Mouse (Mus musculus): Measurements from ENCODE around the gene Maml3. TPM values are rescaled to one million over a fixed set of nuclear protein-coding genes. Genes with fewer than 3 reads are reported as not detected.

Gene Maml3
- polyA plus RNA-seq, 1 experiment from 2014 or later: 8.0 TPM

GRCm38 (mm10) chr3:52022486-52022885 is 82.4 kb downstream of the Maml3 start:
- Histone ChIP-seq H3K9ac (no peak overlapping the region), H3K4me3 (replicated peaks; ENCODE audit: low read length) (no peak overlapping the region), H3K27me3 (ENCODE audit: control insufficient read depth, insufficient read depth, low read length) (no peaks in the 10 kb centered on the region), H3K4me1 (replicated peaks; ENCODE audit: control insufficient read depth, insufficient read depth, low read length) (no peaks in the 10 kb centered on the region; the same call in 1 of the 2 replicates), H3K9me3 (ENCODE audit: control insufficient read depth, low read length) (no peaks in the 10 kb centered on the region), H3K27ac (no peak overlapping the region), H3K36me3 (replicated peaks; ENCODE audit: control insufficient read depth, insufficient read depth) (no peaks in the 10 kb centered on the region), H3K4me2 (replicated peaks) (no peak overlapping the region)
- DNase-seq (ENCODE audit: low spot score) (no peak), ATAC-seq (ENCODE audit: low FRiP score) (no peak)
- WGBS: 32% methylated on average over 7 of the region's 7 CpGs

DNA sequence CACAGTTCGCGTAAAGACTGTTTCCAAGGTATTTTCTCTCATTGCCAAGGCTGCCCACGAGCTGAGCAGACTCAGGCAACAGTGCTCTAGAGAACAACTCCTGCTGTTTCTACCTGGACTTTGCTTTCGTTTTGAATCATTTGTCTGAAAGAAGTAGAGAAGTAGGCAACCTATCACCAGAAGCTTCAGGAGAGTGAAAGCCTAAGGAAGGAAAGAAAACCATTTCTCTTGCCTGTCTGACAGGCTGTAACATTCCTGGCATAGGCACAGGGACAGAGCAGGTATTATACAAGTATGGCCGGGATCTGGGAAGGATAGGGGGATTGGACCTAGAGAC is 86.8 kb downstream of the Maml3 start:
- Histone ChIP-seq H3K9ac (no peak overlapping the region), H3K4me2 (replicated peaks) (no peak overlapping the region), H3K27me3 (ENCODE audit: control insufficient read depth, insufficient read depth, low read length) (no peaks in the 10 kb centered on the region), H3K36me3 (replicated peaks; ENCODE audit: control insufficient read depth, insufficient read depth) (no peaks in the 10 kb centered on the region), H3K9me3 (ENCODE audit: control insufficient read depth, low read length) (no peaks in the 10 kb centered on the region), H3K27ac (no peak overlapping the region), H3K4me1 (replicated peaks; ENCODE audit: control insufficient read depth, insufficient read depth, low read length) (no peaks in the 10 kb centered on the region), H3K4me3 (replicated peaks; ENCODE audit: low read length) (no peak overlapping the region)
- DNase-seq (ENCODE audit: low spot score): no peak
- no peak for ATAC-seq (ENCODE audit: low FRiP score)
- 74% methylated on average over 5 of the region's 5 CpGs for WGBS

- H3K27me3 ChIP-seq (ENCODE audit: control insufficient read depth, insufficient read depth, low read length): no peaks in the 10 kb centered on the region
- H3K4me3 ChIP-seq (replicated peaks; ENCODE audit: low read length): no peak overlapping the region
- no peak overlapping the region for H3K9ac ChIP-seq
- H3K9me3 ChIP-seq (ENCODE audit: control insufficient read depth, low read length): no peaks in the 10 kb centered on the region
- no peaks in the 10 kb centered on the region for H3K36me3 ChIP-seq (replicated peaks; ENCODE audit: control insufficient read depth, insufficient read depth)
- H3K27ac ChIP-seq: no peak overlapping the region
- no peak for DNase-seq (ENCODE audit: low spot score)
- WGBS: 60% methylated on average over 17 of the region's 17 CpGs
- H3K4me1 ChIP-seq (replicated peaks; ENCODE audit: control insufficient read depth, insufficient read depth, low read length): no peaks in the 10 kb centered on the region
- H3K4me2 ChIP-seq (replicated peaks): peak overlapping the region; percentile 15
- ATAC-seq (ENCODE audit: low FRiP score): no peak
Observed at GRCm38 (mm10) chr3:52017439-52018102, 87.3 kb downstream of the Maml3 start.

- no peaks in the 10 kb centered on the region for H3K9me3 ChIP-seq (ENCODE audit: control insufficient read depth, low read length)
- 0 out of 2 replicates have a peak, but pooled peaks cover under 1% of the 10 kb centered on the region for H3K4me1 ChIP-seq (replicated peaks; ENCODE audit: control insufficient read depth, insufficient read depth, low read length)
- H3K4me2 ChIP-seq (replicated peaks): no peak overlapping the region
- DNase-seq (ENCODE audit: low spot score) (no peak), ATAC-seq (ENCODE audit: low FRiP score) (no peak)
- no peak overlapping the region for H3K27ac ChIP-seq
- H3K9ac ChIP-seq: no peak overlapping the region
- 94% methylated on average over 3 of the region's 3 CpGs for WGBS
- no peaks in the 10 kb centered on the region for H3K36me3 ChIP-seq (replicated peaks; ENCODE audit: control insufficient read depth, insufficient read depth)
- no peak overlapping the region for H3K4me3 ChIP-seq (replicated peaks; ENCODE audit: low read length)
- no peaks in the 10 kb centered on the region for H3K27me3 ChIP-seq (ENCODE audit: control insufficient read depth, insufficient read depth, low read length)
Observed at GRCm38 (mm10) chr3:52016178-52016577, 88.7 kb downstream of the Maml3 start.

DNA sequence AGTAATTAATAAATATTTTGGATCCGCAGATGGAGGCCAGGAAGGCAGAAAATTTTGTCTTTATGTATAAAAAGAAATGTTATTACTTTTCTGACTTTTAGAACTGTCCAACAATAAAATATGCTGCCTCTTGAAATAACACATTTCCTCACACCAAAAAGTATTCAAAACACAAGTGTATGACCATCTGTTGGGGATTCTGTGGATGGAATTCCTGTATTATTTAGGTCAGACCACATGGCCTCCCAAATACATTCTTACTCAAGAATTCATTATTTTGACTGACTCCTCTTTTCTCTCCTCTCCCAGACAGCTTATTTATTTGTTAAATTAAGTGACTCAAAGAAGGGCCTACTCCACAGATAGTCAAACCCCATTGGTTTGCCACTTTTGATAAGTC is 89.3 kb downstream of the Maml3 start:
- H3K9me3 ChIP-seq (ENCODE audit: control insufficient read depth, low read length): no peaks in the 10 kb centered on the region
- no peak overlapping the region for H3K4me2 ChIP-seq (replicated peaks)
- WGBS: 94% methylated on average over 1 of the region's 1 CpGs
- no peak overlapping the region for H3K27ac ChIP-seq
- H3K4me1 ChIP-seq (replicated peaks; ENCODE audit: control insufficient read depth, insufficient read depth, low read length): peaks cover 3% of the 10 kb centered on the region; the same call in 1 of the 2 replicates
- H3K36me3 ChIP-seq (replicated peaks; ENCODE audit: control insufficient read depth, insufficient read depth): no peaks in the 10 kb centered on the region
- ATAC-seq (ENCODE audit: low FRiP score): no peak
- no peak overlapping the region for H3K9ac ChIP-seq
- H3K27me3 ChIP-seq (ENCODE audit: control insufficient read depth, insufficient read depth, low read length): no peaks in the 10 kb centered on the region
- no peak overlapping the region for H3K4me3 ChIP-seq (replicated peaks; ENCODE audit: low read length)
- no peak for DNase-seq (ENCODE audit: low spot score)

DNA sequence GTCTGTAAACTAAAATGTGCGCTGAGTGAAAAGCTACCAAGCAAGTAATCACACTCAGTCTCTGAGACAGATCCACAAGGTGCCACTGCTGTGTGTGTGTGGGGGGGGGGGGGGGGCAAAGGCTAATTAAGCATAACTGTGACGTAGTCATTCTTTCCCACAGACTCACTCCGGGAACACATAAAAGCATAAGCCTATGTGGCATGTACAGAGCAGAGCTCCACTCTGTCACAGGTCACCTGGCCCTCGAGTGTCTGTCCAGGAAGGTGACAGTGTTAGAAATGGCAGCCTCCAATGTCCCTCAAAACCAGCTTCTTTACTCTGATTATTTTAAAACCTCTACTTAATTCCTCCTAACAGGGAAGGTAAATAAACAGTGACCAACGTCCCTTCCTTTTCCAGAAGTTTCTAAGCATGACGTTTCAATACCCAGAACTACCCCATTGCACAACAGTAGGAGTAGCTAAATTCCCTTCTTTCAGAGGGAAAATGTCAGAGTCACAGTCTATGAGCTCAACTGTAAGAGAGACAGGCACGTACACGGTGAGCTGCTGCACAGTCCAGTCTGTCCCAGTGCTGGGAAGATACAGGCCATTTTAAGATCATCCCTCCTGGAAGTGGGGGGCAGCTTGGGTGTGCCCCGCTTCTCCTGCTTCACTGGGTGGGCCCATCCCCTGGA is 93.7 kb downstream of the Maml3 start:
- H3K9me3 ChIP-seq (ENCODE audit: control insufficient read depth, low read length): no peaks in the 10 kb centered on the region
- no peak overlapping the region for H3K9ac ChIP-seq
- H3K36me3 ChIP-seq (replicated peaks; ENCODE audit: control insufficient read depth, insufficient read depth): no peaks in the 10 kb centered on the region
- no peak overlapping the region for H3K4me2 ChIP-seq (replicated peaks)
- no peaks in the 10 kb centered on the region for H3K27me3 ChIP-seq (ENCODE audit: control insufficient read depth, insufficient read depth, low read length)
- H3K4me1 ChIP-seq (replicated peaks; ENCODE audit: control insufficient read depth, insufficient read depth, low read length): peaks cover 26% of the 10 kb centered on the region
- H3K4me3 ChIP-seq (replicated peaks; ENCODE audit: low read length): no peak overlapping the region
- 61% methylated on average over 9 of the region's 9 CpGs for WGBS
- DNase-seq (ENCODE audit: low spot score) (no peak), ATAC-seq (ENCODE audit: low FRiP score) (no peak)
- no peak overlapping the region for H3K27ac ChIP-seq

GRCm38 (mm10) chr3:52009321-52009720 is 95.6 kb downstream of the Maml3 start:
- H3K27me3 ChIP-seq (ENCODE audit: control insufficient read depth, insufficient read depth, low read length): no peaks in the 10 kb centered on the region
- WGBS: 17% methylated on average over 6 of the region's 6 CpGs
- H3K36me3 ChIP-seq (replicated peaks; ENCODE audit: control insufficient read depth, insufficient read depth): no peaks in the 10 kb centered on the region
- H3K9me3 ChIP-seq (ENCODE audit: control insufficient read depth, low read length): no peaks in the 10 kb centered on the region
- H3K9ac ChIP-seq: no peak overlapping the region
- ATAC-seq (ENCODE audit: low FRiP score) (peak; percentile 54), DNase-seq (ENCODE audit: low spot score) (peak; percentile 73)
- H3K4me2 ChIP-seq (replicated peaks): peak overlapping the region; percentile 9
- H3K4me3 ChIP-seq (replicated peaks; ENCODE audit: low read length): no peak overlapping the region
- H3K27ac ChIP-seq: peak overlapping the region; percentile 55; the same call in 1 of the 2 replicates
- H3K4me1 ChIP-seq (replicated peaks; ENCODE audit: control insufficient read depth, insufficient read depth, low read length): peaks cover 27% of the 10 kb centered on the region

GRCm38 (mm10) chr3:52007602-52008252 is 97.1 kb downstream of the Maml3 start:
- H3K9ac ChIP-seq: peak overlapping the region; percentile 63
- peak overlapping the region; percentile 90 for H3K27ac ChIP-seq
- no peaks in the 10 kb centered on the region for H3K27me3 ChIP-seq (ENCODE audit: control insufficient read depth, insufficient read depth, low read length)
- peak; percentile 87 for DNase-seq (ENCODE audit: low spot score)
- H3K4me3 ChIP-seq (replicated peaks; ENCODE audit: low read length): peak overlapping the region; percentile 12
- peaks cover 27% of the 10 kb centered on the region for H3K4me1 ChIP-seq (replicated peaks; ENCODE audit: control insufficient read depth, insufficient read depth, low read length)
- ATAC-seq (ENCODE audit: low FRiP score): peak; percentile 91
- peak overlapping the region; percentile 56 for H3K4me2 ChIP-seq (replicated peaks)
- no peaks in the 10 kb centered on the region for H3K36me3 ChIP-seq (replicated peaks; ENCODE audit: control insufficient read depth, insufficient read depth)
- WGBS: 1% methylated on average over 18 of the region's 21 CpGs
- H3K9me3 ChIP-seq (ENCODE audit: control insufficient read depth, low read length): no peaks in the 10 kb centered on the region

DNA sequence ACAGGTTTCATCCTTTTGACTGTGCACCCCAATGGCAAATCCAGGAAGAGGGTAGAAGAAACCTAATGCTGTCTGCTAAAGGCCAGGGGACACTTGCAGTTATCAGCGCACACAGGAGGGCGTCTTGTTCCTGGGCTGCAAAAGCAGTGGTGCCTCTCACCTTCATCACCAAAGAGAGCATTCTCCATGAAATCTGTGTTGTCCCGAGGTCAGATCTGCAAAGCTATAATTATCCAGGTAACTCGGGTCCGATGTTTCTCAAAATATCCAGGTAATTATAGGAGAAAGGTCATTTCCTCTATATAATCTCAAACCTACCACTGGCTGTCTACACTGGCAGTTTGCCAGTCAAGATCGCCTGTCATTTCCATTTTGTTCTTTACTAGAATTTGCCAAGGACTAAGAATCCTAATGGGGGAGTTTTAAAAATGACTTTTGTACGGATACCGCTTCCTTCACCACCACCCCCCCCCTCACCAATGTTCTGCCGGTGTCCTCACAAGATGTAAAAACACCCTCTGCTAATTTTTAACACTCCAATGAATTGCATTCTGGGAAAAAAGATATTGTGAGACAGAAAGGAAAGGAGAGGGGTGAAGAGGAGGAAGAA is 98.0 kb downstream of the Maml3 start:
- Histone ChIP-seq H3K4me1 (replicated peaks; ENCODE audit: control insufficient read depth, insufficient read depth, low read length) (peaks cover 27% of the 10 kb centered on the region), H3K36me3 (replicated peaks; ENCODE audit: control insufficient read depth, insufficient read depth) (no peaks in the 10 kb centered on the region), H3K4me2 (replicated peaks) (peak overlapping the region; percentile 56), H3K27me3 (ENCODE audit: control insufficient read depth, insufficient read depth, low read length) (no peaks in the 10 kb centered on the region), H3K4me3 (replicated peaks; ENCODE audit: low read length) (peak overlapping the region; percentile 12; the same call in 1 of the 2 replicates), H3K9ac (peak overlapping the region; percentile 63), H3K9me3 (ENCODE audit: control insufficient read depth, low read length) (no peaks in the 10 kb centered on the region), H3K27ac (peak overlapping the region; percentile 90)
- no peak for ATAC-seq (ENCODE audit: low FRiP score)
- WGBS: 33% methylated on average over 9 of the region's 9 CpGs
- no peak for DNase-seq (ENCODE audit: low spot score)
